Mouse (Mus musculus) E14TG2a.4 (cell line): ENCODE data around the gene Hcn3.

Experiments
- CTCF ChIP-seq: conservative IDR thresholded peaks from 2 replicates; pipeline ENCODE4 v1.5.1; 2014; ENCODE audit warnings: low read length
- NANOG ChIP-seq: IDR thresholded peaks from 2 replicates; pipeline ENCODE4 v1.6.1; 2014; ENCODE audit warnings: borderline replicate concordance, low read length, mixed read lengths
- POU5F1 ChIP-seq: IDR thresholded peaks from 2 replicates; pipeline ENCODE4 v1.6.1; 2014; ENCODE audit warnings: low read length, borderline replicate concordance

DNA sequence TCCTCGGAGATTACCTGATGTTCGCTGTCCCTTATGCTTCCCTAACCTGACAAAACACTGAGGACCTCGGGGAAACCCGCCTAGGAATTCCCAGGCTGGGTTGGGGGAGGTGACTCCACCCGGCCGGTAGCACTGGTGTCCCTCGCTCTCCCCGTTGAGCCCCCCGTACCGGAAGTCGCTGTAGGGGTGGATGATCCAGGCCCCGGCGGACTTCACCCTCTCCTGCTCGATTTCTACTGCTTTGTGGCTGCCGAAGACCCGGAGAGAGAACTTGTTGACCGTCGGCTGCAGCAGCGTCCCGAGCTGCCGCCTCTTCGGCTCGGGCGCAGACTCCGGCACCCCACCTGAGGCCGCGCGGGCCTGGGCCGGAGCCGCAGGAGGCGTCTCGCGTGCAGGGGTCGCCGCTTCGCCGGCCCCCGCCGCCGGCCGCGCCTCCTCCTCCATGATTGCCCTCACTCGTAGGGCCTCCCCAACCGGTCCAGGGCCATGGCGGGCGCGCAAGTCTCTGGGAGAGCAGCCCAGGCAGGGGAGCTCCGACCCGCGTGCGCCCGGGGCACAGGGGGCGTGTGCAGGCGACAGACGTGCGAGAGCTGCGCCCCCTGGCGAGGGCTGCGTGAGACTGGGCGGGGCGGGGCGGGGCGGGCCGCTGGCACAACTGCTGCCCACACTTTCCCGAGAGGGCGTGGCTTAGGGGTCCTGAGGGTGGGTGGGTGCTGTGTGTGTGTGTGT, at the start of gene Hcn3:
- TF ChIP-seq CTCF: no peak
- TF ChIP-seq NANOG: no peak
- TF ChIP-seq POU5F1: no peak
